Mouse (Mus musculus) adrenal gland, postnatal 10 days (tissue): ENCODE measurements around the gene Rasl11a. TPM values are rescaled to one million over a fixed set of nuclear protein-coding genes. Genes with fewer than 3 reads are reported as not detected.

Experiments
- DNase-seq: peaks from one replicate; pipeline ENCODE4 v3.0.0; 2021; ENCODE audit warnings: mixed read lengths
- long read RNA-seq, 2 experiments: library from polyadenylated mRNA; stranded (forward); transcript quantifications; one replicate each; pipeline ENCODE4 v2.0.0; 2021
- total RNA-seq, 2 experiments: library from RNA; stranded (reverse); gene quantifications; 2 replicates each; pipeline ENCODE4 v1.2.3; 2021

Gene Rasl11a
- total RNA-seq, result 1 to 10 TPM; 8.4 to 9.0 TPM
- long read RNA-seq, experiment 1, transcript Rasl11a-201 (4 exons, 1,126 nt), result major isoform, 10 of 12 reads
- long read RNA-seq, experiment 1, partial matches to known transcripts, result 0 of 12 reads
- long read RNA-seq, experiment 1, other reads (novel, unspliced or antisense), result 2 of 12 reads
- long read RNA-seq, experiment 2, transcript Rasl11a-201 (4 exons, 1,126 nt), result major isoform, 13 of 18 reads
- long read RNA-seq, experiment 2, partial matches to known transcripts, result 0 of 18 reads
- long read RNA-seq, experiment 2, other reads (novel, unspliced or antisense), result 5 of 18 reads

DNA sequence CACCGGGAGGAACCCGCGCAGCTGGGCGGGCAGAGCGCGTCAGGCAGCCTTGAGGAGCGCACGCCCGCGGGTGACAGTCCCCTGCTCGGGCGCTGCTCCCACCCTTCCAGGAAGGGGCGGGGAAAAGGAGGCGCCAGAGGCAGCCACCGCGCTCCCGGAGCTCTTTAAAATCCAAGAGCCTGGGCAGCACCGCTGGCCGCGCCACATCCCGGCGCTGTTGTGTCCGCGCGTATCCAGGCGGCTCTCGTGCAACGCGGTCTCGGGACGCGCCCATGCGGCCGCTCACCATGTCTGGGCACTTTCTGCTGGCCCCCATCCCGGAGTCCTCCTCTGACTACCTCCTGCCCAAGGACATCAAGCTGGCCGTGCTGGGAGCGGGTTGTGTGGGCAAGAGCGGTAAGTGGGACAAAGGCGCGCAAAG lies at the start of gene Rasl11a:
Gene Rasl11a, plus strand, starts transcription at position 127 of the 421 bp plus-strand sequence.
- DNase-seq, result peak; percentile 92

DNA sequence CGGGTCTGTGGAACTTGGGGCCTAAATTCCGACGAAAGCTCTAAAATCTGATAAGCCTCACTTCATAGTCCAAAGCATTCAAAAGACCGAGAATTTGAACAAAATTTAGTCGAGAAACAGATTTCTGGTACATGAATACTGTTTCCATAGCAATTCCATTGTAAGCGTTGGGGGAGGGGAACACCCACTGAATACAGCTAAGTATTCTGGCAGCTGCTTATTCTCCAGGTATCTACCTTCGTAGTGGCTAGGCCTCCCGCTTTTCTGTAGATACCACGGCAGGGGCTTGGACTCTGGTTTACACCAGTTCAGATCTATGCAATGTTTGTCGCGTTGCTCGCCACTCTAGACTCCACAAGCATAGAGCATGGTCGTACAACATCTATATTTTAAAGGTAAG lies 49.1 kb upstream of the Rasl11a start:
- no peak for DNase-seq

DNA sequence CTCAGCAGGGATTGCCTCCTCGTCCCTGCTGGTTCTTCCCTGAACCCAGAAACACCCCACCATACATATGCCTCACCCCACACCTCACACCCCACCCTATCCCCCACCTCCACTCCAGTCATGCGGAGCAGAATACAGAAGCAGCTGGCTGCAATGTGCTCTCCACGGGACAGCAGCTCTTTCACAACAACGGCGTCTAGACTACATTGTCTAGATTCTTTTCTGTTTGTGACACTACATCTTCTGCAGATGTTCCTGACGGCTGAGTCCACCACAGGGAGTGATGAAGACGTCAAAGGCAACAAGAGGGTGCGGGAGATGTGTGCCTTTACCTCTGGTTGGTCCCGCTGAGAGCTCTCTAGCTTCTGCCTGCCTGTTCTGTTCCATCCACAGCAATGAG lies 46.8 kb upstream of the Rasl11a start:
- DNase-seq, result no peak

DNA sequence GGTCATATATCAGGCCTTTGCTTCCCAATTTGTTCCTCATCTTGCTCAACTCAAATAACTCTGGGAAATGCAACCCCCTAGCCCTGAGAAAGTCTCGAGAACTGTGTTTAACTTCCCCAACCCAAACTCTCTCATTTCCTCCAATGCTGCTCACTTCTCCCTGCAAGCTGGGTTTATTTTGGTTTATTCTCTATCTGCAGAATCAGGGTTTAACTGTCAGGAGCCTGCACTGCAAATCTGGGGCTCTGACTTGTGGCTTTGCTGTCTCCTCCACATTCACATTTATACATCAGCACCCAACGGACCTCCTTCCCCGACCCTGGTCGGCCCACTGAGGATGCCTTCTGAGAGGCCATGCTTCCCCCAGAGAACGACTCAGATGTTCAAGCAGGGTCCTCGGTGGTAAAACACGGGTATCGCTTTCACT lies 38.9 kb upstream of the Rasl11a start:
- DNase-seq, result no peak

DNA sequence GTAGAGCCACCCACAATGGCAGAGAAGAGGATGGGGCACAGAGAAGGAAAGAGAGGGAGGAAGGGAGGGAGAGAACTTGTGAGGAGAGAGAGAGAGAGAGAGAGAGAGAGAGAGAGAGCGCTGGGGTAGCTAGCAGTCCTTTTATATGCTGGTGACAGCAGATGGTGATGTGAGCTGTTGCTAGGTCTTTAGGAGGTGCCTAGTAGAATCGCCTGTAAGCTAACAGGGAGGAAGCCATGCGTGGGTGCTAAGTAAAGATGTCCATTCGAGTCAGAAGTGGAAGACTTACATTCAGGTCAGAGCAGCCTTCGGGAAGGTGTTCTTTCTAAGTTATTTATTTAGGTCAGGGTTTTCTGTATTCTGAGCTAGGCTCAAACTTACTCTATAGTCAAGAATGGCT lies 34.9 kb upstream of the Rasl11a start:
- no peak for DNase-seq

DNA sequence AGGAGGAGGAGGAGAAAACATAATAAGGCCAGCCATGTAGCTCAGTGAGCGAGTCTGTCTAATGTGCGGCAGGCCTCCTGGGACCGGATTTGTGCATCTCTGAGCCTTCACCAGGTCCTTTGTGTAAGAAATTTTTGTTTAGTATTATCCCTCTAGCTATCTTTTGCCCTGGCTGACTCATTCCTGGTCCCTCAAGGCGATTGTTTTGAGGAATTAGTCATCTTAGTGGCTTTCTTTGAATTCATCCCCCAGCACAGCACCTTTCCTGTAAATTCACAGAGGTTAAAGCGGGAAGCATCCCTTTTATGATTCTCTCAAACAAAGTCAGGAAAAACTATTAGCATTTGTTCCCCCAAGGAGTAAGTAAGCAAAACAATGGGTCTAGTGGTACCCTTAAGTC lies 32.0 kb upstream of the Rasl11a start:
- no peak for DNase-seq

DNA sequence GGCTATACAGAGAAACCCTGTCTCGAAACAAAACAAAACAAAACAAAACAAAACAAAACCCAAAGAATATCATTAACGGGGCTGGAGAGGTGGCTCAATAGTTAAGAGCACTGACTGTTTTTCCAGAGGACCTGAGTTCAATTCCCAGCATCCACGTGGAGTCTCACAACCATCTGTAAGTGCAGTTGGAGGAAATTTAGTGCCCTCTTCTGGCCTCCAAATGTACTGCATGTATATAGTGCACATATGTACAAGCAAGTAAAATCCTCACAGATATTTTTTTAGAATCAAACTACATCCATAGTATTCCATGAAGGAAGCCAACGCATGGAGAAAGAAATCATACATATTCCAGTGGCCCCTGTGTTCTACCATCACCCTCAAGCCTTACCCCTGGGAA lies 31.4 kb upstream of the Rasl11a start:
- no peak for DNase-seq

DNA sequence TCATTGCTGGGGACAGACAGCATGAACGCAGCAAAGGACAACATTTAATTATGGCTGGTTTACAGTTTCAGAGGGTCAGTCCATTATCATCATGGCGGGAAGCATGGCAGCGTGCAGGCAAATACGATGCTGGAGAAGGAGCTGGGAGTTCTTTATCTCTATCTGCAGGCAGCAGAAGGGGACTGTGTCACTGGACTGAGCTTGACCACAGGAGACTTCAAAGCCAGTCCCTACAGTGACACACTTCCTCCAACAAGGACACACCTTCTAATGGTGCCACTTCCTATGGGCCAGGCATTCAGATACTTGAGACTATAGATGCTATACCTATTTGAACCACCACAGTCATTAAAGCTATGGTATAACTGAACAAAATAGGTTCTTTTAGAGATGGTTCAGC lies 29.5 kb upstream of the Rasl11a start:
- DNase-seq, result no peak

DNA sequence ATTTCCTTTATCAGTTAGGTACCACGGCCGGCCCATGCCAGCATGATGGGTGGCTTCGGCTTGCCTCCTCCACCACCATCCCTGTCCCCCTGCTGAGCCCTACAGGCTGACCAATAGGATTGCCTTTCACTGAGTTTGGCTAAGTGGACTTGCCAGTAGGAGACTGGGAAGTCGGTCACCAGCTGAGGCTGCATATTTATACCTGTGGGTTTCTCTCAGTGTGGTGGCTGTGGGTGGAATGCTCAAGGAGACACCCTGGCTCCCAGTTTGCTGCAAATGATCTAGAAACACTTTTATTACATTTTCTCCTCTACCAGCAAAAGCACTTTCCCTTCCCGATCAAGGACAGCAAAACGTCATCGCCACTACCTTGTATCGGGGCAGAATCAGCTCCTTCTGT lies 27.3 kb upstream of the Rasl11a start:
- no peak for DNase-seq

DNA sequence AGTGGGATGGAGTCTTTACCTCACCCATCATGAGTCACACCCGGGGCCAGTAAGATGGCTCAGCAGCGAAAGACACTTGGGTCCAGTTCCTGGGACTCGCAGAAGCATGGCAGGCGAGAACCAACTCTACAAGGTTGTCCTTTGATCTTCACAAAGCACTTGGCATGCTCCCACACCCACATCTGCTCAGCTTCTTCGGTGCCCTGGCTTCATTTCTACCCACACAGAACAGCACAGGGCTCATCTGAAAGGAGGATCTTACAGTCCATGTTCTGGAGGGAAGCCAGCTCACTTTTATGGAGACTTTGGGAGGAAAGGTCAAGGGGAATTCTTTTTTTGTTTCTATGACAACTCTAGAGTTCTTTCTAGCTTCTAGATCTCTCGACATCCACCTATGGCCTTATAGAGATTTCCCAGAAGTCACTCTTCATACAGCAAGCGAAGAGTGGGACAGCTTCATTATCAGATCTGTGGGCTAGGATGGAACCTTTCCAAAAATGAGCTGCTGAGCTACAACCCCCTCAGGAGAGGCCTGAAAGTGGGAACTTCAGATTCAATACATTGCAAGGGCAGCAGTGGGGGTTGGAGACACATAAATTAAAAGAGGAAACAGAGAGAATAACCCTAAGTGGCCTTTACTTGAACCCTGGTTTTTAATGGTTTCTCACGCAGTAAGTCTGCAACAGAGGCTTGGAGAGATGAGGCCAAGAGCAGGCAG lies 25.8 kb upstream of the Rasl11a start:
- peak; percentile 58 for DNase-seq

DNA sequence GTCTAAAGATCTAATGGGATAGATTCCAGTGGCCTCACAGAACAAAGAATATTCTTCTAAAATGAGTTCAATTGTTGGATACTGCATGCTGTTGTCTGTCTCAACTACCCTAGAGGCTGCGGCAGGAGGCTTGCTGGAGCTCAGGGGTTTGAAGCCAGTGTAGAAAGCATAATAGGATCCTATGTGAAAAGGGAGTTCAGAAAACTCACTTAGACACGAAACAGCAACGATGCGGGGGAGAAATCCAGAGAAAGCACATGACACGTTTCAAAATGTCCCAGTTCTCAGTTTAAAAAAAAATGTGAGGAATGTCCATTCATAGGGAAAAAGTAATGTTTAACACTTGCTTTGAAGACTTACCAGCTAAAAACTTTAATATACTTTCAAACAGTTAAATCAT lies 21.9 kb upstream of the Rasl11a start:
- no peak for DNase-seq

DNA sequence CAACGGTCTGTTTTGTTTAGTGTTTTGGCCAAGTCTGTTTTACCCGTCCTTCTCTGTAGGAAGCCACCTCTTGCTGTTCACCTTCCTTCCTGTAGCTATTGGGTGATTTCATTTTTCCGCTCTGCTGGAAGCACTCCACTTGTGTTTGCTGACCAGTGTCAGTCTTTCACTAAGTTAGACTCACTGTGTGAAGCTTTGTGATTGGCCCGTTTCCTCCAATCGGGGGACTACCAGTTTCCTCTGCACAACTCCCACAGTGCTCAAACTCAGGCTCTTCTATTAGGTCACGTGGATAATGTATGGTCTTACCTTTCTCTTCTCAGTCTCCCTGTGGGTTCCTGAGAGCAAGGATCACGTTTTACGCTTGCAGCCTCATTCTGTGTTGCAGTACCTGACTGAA lies 15.3 kb upstream of the Rasl11a start:
- no peak for DNase-seq

DNA sequence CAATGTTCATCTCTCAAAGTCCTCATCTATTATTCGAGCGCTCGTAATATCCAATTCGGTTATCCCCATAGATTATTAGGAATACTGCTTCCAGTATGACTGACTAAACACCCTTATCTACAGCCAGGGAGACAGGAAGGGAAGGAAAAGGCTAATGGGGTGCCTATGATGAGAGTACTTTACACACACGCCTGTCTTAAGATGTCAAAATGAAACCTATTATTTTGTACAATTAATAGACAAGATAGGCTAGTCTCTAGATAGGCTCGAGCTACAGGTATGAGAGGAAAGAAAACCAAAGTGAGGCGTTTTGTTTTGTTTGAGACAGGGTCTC lies 12.5 kb upstream of the Rasl11a start:
- no peak for DNase-seq

DNA sequence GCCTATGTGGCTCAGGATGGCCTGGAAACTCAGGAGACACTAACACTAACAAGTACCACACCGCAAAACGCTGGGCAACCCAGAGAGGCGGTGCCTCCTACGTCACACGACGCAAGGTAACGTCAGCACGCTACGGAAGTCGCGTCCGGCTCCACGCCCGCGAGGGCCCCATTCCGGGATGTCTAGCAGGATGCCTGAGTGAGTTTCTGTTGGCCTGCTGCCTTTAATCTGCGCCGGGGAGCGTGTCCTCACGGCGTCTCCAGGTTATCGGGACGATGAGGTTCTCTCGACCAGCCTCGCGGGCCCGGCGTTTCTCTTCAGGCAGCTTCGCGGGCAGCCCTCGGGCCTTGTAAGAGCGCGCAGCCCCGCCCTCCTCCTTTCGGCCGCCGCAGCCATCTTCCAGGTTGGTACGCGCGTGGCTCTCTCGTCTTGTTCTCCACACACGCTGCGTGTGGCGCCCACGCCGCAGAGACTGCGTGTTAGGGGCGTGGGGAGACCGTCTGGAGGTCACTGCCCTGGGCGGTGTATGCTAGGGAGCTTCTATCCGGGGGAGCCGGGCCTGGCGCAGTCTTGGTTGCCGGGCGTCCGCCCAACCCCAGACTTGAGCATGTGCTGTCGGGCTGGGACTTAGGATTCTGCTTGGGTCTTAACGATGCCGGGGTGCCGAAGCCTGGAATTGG lies 12.0 kb upstream of the Rasl11a start, which contains the start of gene Rpl21:
Gene Rpl21, plus strand, starts transcription at position 122 of the 680 bp plus-strand sequence.
- peak; percentile 94 for DNase-seq

DNA sequence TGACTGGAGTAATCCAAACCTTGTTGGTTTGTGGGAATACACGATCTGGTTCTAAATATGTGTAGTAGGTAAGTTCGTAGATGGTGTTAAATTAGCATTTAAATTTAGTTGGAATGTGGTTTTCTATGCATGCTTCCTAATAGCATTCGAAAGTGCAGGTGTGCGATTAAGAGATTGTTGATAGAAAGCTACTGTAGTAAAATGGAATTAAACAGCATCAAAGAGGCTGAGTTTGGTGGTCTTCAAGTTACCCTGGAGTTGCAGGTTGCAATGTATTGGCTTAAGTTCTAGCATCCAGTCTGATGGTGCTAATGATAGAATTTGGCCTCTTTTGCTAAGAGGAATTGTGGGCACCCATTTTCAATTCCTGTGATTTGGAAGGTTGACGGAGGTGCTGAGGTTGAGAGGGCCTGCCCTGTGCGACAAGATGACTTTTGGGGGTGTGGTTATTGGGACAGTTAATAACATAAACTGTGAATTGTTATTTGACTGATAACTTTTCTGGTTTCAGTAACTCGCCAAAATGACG lies 11.1 kb upstream of the Rasl11a start:
- DNase-seq, result no peak

DNA sequence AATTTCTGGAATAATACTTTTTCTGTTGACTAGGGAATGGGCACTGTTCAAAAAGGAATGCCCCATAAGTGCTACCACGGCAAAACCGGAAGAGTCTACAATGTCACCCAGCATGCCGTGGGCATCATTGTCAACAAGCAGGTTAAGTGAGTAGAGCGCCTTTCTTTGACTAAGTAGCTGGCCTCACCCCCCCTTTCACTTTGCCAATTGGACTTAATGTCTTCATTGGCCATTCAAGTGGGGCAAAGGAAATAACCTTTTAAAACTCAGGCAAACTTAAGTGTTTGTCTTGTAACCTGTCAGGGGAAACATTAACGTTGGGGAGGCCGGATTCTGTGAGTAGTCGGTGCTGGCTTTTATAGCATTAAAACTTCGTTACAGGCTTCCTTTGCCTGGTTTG lies 9.9 kb upstream of the Rasl11a start:
- DNase-seq, result no peak

DNA sequence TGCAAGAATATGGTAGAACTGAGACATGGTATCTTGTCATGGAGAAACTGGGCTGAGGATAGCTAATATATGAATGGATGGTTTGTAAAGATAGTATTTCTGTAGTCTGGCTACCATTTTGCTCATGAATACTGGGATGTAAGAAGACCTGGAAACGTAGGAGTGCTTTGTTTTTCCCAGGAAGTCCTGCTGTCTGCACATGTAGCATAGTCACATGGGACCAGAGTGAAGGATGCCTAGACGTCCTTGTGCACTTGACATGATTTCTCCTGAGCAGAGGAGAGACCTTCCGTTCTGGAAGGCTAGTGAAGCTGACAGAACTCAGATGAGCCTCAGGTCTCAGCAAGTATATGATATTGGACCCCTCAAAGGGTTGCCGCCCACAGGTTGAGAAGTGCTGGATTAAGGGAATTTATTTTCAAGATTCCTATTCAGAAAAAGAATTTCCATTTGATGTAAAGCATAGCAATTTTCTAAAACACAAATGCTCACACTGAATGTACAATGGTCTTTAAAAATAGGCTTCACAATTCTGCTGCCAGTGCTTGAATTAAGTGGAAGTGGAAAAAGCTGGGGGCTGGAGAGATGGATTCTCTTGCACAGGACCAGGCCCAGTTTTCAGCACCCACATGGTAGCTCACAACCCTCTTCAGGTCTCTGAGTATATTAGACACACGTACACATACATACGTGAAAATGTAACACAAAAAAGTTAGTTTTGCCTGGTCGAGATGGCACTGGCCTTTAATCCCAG lies 6.7 kb upstream of the Rasl11a start:
- DNase-seq, result no peak

DNA sequence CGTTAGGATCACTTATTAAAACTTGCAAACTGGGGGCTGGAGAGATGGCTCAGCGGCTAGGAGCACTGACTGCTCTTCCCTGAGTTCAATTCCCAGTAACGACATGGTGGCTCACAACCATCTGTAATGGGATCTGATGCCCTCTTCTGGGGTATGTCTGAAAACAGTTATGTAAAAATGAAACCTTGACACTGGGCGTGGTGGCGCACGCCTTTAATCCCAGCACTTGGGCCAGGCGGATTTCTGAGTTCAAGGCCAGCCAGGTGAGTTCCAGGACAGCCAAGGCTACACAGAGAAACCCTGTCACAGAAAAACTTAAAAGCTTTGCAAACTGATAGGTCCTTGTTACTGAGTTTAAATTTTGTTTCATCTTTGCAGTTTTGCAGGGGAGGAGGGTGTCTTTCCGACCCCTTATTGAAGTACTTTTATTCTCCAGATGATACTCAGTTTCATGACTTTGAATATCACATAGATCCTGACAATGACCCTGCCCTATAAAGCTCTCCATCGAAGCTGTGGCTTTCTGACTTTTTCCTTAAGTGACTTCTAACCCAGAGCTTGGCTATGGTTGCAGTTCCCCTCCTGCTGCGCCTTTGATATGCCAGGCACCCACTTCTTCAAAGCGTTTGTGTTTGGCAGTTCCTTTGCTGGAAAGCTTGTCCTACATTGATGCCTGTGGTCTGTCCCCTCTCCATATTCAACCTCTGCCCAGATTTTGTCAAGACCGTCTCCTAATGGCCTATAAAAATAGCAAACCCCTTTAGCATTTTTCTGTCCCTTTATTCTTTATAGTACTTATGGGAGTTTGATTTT lies 5.8 kb upstream of the Rasl11a start:
- no peak for DNase-seq

DNA sequence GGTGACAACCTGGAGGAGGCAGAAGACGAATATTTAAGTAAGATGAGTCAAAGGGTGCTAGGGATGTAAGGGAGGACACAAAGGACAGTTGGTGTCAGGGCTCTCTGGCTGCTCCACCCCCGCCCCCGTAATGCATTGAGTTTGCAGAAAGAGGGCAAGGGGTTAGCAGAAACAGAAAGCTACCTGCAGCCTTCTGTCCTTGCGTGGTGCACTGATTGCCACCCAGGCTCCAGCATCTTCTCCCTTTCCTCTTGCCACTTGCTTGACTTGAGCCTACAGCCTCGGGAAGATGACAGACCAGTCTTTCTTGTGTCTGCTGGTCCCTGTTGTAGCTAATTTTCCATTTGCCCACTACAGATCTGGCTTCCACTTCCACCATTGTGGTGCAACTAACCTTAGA lies 5.1 kb upstream of the Rasl11a start:
- DNase-seq, result no peak

DNA sequence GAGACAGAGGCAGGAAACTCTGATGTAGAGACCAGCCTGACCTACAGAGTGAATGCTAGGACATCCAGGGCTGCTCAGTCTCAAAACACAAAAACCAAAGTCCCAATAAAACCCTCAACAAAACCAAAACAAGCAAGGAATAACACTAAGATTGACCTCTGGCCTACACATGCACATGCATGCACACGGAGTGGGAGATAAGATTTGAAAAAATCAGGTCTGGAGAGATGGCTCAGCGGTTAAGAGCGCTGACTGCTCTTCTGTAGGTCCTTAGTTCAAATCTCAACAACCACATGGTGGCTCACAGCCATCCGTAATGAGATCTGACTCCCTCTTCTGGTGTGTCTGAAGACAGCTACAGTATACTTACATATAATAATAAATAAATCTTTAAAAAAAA lies 4.4 kb upstream of the Rasl11a start:
- no peak for DNase-seq

DNA sequence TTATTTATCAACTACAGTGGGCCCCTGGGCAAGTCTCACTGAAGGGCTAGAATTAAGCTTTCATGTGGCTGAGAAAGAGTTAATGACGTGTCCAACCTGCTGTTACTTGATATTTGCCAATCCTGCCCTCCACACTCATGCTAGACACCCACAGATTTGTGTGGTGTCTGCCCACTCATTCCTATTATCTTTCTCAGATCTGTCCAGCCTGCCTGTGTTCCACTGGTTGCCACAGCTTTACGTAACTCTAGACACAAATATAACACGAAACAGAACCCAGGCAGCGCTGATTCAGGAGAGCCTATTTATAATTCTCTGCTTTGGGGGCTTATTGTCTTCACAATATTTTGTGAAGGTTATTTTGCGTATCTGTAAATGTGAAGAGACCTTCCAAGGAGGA lies 3.6 kb upstream of the Rasl11a start:
- no peak for DNase-seq

DNA sequence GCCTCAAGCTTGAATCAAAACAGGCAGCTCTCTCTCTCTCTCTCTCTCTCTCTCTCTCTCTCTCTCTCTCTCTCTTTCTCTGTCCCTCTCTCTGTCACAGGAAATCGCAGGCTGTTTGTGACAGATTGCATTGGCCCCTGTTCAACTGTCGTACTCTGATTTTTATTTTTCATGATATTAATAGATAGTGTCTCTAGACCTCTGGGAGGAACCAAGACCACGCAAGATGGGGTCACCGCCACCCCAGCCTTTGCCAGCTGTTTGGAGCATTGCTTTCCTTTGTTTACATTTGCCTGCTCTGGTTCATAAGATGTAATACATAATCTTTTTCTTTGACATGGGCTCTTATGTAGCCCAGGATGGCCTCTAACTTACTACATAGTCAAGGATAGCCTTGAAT lies 2.9 kb upstream of the Rasl11a start:
- DNase-seq, result no peak
